Mouse (Mus musculus) intestine, embryonic 16.5 days (tissue): ENCODE data around the gene Scgb3a1. TPM values are rescaled to one million over a fixed set of nuclear protein-coding genes. Genes with fewer than 3 reads are reported as not detected.

Experiments
- ATAC-seq: fragments of 200-750 bp; cut with Nextera tagmentation; 2 replicates; pipeline ENCODE4 v1.8.0; 2017; ENCODE audit warnings: moderate TSS enrichment, moderate library complexity
- H3K27ac ChIP-seq: fragments of 300-500 bp; sonication (generic); 2 replicates; pipeline ENCODE4 v1.5.1; 2014; ENCODE audit warnings: mild to moderate bottlenecking, low read length
- H3K27me3 ChIP-seq: fragments of 300-500 bp; sonication (generic); replicated peaks from 2 replicates; pipeline ENCODE4 v1.6.1; 2014; ENCODE audit warnings: low read length, control low read depth, mixed read lengths; ENCODE audit not compliant: control insufficient read depth, insufficient read depth
- H3K36me3 ChIP-seq: fragments of 300-500 bp; sonication (generic); 2 replicates; pipeline ENCODE4 v1.6.1; 2014; ENCODE audit warnings: low read length, control low read depth; ENCODE audit not compliant: control insufficient read depth, insufficient read depth
- H3K4me1 ChIP-seq: fragments of 300-500 bp; sonication (generic); 2 replicates; pipeline ENCODE4 v1.6.1; 2014; ENCODE audit warnings: low read length, control low read depth, mixed read lengths; ENCODE audit not compliant: control insufficient read depth, insufficient read depth
- H3K4me2 ChIP-seq: fragments of 300-500 bp; sonication (generic); 2 replicates; pipeline ENCODE4 v1.6.1; 2014; ENCODE audit warnings: low read depth, low read length, control low read depth
- H3K4me3 ChIP-seq: fragments of 300-500 bp; sonication (generic); 2 replicates; pipeline ENCODE4 v1.5.1; 2014; ENCODE audit warnings: mild to moderate bottlenecking, low read length
- H3K9ac ChIP-seq: fragments of 300-500 bp; sonication (generic); 2 replicates; pipeline ENCODE4 v1.6.1; 2014; ENCODE audit warnings: low read depth, low read length
- H3K9me3 ChIP-seq: fragments of 300-500 bp; sonication (generic); 2 replicates; pipeline ENCODE4 v1.6.1; 2016; ENCODE audit warnings: low read length, control low read depth; ENCODE audit not compliant: control insufficient read depth
- WGBS: fragments of 180-500 bp; shearing (Covaris S2); extraction: QIAGEN DNeasy Blood & Tissue Kit; methylation state at CpG from one replicate; pipeline ENCODE4 v1.1.7; 2014; 5-methylcytosine and 5-hydroxymethylcytosine counted together
- polyA plus RNA-seq: library from polyadenylated mRNA; unstranded; fragments of >200 nt; fragmentation: Nextera tagmentation; extraction: Ambion mirVana; gene quantifications from 2 replicates; pipeline ENCODE4 v1.2.1, GENCODE M21; 2015

The Scgb3a1 gene
- polyA plus RNA-seq, 1 experiment from 2014 or later, result not detected

DNA sequence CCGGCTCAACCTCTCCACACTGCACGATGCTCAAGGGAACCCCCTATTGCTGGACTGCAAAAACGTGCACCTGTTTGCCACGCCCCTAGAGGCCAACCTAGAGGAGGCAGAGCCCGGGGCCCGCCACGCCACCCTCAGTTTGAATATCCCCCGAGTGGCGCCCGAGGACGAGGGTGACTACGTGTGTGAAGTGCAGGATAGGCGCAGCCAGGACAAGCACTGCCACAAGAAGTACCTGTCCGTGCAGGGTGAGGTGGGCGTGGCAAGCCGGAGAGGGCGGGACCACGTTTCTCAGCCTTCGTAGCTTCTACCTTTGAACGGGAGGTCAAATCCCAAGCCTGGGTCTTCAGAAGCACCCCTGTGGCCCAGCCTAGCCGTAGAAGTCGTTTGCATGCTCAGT is 29.3 kb upstream of the Scgb3a1 start:
- H3K9me3 ChIP-seq, result no peaks in the 10 kb centered on the region
- no peak overlapping the region for H3K27ac ChIP-seq
- peak; percentile 83 for ATAC-seq
- WGBS, result 11% methylated on average over 22 of the region's 22 CpGs
- peak overlapping the region; percentile 36 for H3K4me3 ChIP-seq
- peak overlapping the region; percentile 65 for H3K4me2 ChIP-seq
- H3K27me3 ChIP-seq, result peaks cover 48% of the 10 kb centered on the region
- no peaks in the 10 kb centered on the region for H3K36me3 ChIP-seq
- H3K4me1 ChIP-seq, result peaks cover 7% of the 10 kb centered on the region; the same call in 1 of the 2 replicates
- no peak overlapping the region for H3K9ac ChIP-seq

GRCm38 (mm10) chr11:49635671-49636070 is 27.7 kb upstream of the Scgb3a1 start:
- Histone ChIP-seq H3K4me3 (no peak overlapping the region), H3K27me3 (peaks cover 48% of the 10 kb centered on the region), H3K9me3 (no peaks in the 10 kb centered on the region), H3K27ac (no peak overlapping the region), H3K4me1 (peaks cover 7% of the 10 kb centered on the region; the same call in 1 of the 2 replicates), H3K4me2 (no peak overlapping the region), H3K9ac (no peak overlapping the region), H3K36me3 (no peaks in the 10 kb centered on the region)
- WGBS, result 61% methylated on average over 6 of the region's 6 CpGs
- ATAC-seq, result no peak

DNA sequence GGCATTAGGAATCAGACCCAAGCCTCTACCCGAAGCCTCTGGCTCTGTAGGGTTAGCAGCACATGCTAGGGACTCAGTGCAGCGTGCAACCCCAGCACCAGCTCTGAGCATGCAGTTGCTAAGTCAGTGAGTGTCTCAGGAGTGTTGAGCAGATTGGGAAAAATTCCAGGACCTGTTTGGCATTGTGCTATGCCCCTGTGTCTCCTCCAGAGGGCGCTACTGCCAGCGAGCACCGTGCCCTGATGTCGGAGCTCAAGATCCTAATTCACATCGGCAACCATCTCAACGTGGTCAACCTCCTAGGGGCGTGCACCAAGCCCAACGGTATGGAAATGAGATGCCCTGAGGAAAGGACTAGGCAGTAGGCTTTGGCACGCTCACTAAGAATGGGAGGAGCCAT is 27.0 kb upstream of the Scgb3a1 start:
- Histone ChIP-seq H3K4me2 (no peak overlapping the region), H3K9ac (no peak overlapping the region), H3K36me3 (no peaks in the 10 kb centered on the region), H3K27ac (no peak overlapping the region), H3K27me3 (peaks cover 48% of the 10 kb centered on the region), H3K9me3 (no peaks in the 10 kb centered on the region), H3K4me1 (peaks cover 7% of the 10 kb centered on the region; the same call in 1 of the 2 replicates), H3K4me3 (no peak overlapping the region)
- WGBS, result 5% methylated on average over 11 of the region's 11 CpGs
- no peak for ATAC-seq

DNA sequence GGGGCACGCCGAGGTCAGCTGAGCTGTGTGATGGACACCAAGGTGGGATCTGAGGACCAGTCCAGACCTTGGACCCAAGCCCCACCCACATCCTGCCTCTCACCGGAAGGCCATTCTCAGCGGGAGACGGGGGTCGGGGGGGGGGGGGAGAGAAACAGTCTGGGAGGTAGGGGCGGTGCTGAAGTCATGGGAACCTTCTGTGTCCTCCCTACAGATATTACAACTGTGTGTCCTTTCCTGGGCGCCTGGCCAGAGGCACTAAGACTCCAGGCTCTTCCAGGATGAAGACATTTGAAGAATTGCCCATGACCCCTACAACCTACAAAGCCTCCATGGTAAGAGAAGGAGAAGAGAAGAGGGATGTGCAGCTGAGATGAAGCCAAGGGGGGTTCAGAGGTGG is 17.7 kb upstream of the Scgb3a1 start:
- H3K4me3 ChIP-seq, result no peak overlapping the region
- no peaks in the 10 kb centered on the region for H3K4me1 ChIP-seq
- no peaks in the 10 kb centered on the region for H3K27me3 ChIP-seq
- 55% methylated on average over 7 of the region's 8 CpGs for WGBS
- H3K27ac ChIP-seq, result no peak overlapping the region
- no peak overlapping the region for H3K4me2 ChIP-seq
- H3K9me3 ChIP-seq, result no peaks in the 10 kb centered on the region
- no peak overlapping the region for H3K9ac ChIP-seq
- no peaks in the 10 kb centered on the region for H3K36me3 ChIP-seq
- no peak for ATAC-seq

- no peak overlapping the region for H3K27ac ChIP-seq
- peaks cover 3% of the 10 kb centered on the region for H3K4me1 ChIP-seq
- no peak overlapping the region for H3K9ac ChIP-seq
- H3K9me3 ChIP-seq, result no peaks in the 10 kb centered on the region
- H3K27me3 ChIP-seq, result no peaks in the 10 kb centered on the region
- H3K4me2 ChIP-seq, result no peak overlapping the region
- H3K4me3 ChIP-seq, result no peak overlapping the region
- no peak for ATAC-seq
- WGBS, result 60% methylated on average over 18 of the region's 18 CpGs
- H3K36me3 ChIP-seq, result no peaks in the 10 kb centered on the region
Measured at GRCm38 (mm10) chr11:49650113-49650993, 13.1 kb upstream of the Scgb3a1 start.

DNA sequence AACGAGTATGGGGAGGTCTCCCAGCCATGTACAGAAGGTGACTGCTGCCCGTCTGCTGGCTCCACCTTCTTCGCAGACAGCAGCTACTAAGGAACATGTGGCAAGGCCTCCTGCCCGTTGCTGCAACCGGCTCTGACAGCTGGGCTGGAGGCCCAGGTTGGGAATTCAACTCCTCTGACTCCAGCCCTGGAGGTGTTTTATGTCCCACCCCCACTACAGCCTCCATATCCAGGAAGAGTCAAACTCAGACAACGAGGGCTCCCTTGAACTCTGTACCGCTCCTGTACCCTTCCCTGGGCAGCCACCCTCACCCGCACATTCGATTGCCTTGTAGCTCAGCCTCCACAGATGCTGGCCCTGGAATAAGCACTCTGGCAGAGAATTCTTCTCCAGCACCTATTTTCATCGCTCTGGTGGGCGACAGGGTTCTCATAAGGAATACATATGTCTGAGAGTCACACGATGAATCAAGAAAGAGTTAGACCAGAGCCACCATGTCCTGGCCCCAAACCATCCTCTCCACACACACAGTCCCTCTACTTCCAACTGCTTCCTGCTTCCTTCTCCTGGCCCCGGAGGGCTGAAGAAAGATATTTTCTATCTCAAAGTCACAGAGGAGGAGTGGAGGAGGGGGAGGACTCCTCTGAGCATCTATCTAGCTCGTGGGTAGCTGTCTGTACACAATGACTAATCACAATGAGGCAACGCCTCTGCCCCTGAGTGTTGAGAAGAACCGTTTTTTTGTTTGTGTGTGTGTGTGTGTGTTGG is 12.2 kb upstream of the Scgb3a1 start:
- no peaks in the 10 kb centered on the region for H3K9me3 ChIP-seq
- WGBS, result 61% methylated on average over 16 of the region's 16 CpGs
- no peaks in the 10 kb centered on the region for H3K36me3 ChIP-seq
- H3K9ac ChIP-seq, result no peak overlapping the region
- no peak overlapping the region for H3K4me3 ChIP-seq
- H3K4me1 ChIP-seq, result peaks cover 3% of the 10 kb centered on the region
- H3K27me3 ChIP-seq, result no peaks in the 10 kb centered on the region
- H3K4me2 ChIP-seq, result no peak overlapping the region
- ATAC-seq, result no peak
- H3K27ac ChIP-seq, result no peak overlapping the region

- no peaks in the 10 kb centered on the region for H3K9me3 ChIP-seq
- H3K27me3 ChIP-seq, result no peaks in the 10 kb centered on the region
- H3K4me3 ChIP-seq, result no peak overlapping the region
- 82% methylated on average over 10 of the region's 10 CpGs for WGBS
- no peak overlapping the region for H3K4me2 ChIP-seq
- ATAC-seq, result no peak
- no peaks in the 10 kb centered on the region for H3K36me3 ChIP-seq
- no peak overlapping the region for H3K9ac ChIP-seq
- H3K4me1 ChIP-seq, result peaks cover 3% of the 10 kb centered on the region
- no peak overlapping the region for H3K27ac ChIP-seq
Measured at GRCm38 (mm10) chr11:49651762-49652322, 11.6 kb upstream of the Scgb3a1 start.

DNA sequence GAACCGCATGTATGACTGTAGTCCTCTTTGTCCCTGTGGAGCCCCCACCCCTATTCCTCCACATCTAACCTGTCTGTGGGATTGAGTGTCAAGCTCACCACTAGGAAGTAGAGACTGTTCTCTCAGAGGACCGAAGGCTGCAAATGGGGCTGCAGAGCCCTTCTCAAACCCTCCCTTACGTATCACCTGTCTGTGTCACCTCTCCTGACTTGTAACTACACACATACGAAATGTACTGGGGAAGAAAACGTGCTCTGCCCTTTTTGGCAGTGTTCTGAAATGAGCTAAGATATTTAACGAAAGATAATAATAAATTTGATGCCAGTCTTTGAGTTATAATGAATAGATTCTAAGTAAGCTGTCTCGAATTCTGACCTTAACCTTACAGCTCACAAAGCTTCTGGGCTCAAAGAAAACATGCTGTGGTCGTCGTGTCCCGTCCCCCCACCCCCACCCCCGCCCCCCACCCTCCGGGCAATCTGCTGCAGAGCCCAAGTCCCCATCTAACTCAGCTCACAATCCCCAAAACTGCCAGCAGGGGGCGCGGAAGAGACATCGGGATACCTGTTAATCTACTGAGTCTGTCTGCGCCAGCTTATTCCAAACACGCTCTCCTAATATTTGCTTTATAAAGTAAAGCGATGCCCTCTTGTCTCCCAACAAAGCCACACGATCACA is 10.9 kb upstream of the Scgb3a1 start:
- Histone ChIP-seq H3K4me3 (no peak overlapping the region), H3K4me2 (peak overlapping the region; percentile 35), H3K27ac (no peak overlapping the region), H3K9ac (no peak overlapping the region), H3K9me3 (no peaks in the 10 kb centered on the region), H3K27me3 (no peaks in the 10 kb centered on the region), H3K36me3 (no peaks in the 10 kb centered on the region), H3K4me1 (peaks cover 3% of the 10 kb centered on the region)
- 23% methylated on average over 19 of the region's 19 CpGs for WGBS
- ATAC-seq, result peak; percentile 80

DNA sequence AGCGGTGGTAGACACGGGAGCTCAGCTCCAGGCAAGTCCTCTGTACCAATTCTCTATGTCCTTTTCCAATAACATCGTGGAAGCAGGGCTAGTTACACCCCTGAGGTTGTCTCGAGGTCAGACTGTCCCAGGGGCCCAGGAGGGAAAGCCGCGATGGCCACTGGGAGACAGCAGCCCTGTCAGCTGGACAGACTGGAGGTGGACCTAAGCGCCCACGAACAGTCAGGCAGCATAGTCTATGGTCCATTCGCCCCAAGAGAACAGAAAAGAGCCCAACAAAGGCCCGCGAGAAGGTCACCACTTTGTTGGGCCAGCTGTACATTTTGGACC is 10.4 kb upstream of the Scgb3a1 start:
- Histone ChIP-seq H3K36me3 (no peaks in the 10 kb centered on the region), H3K4me2 (peak overlapping the region; percentile 35), H3K4me3 (no peak overlapping the region), H3K9ac (no peak overlapping the region), H3K4me1 (peaks cover 3% of the 10 kb centered on the region), H3K27ac (no peak overlapping the region), H3K27me3 (no peaks in the 10 kb centered on the region), H3K9me3 (no peaks in the 10 kb centered on the region)
- peak; percentile 49 for ATAC-seq
- WGBS, result 34% methylated on average over 11 of the region's 11 CpGs
